ENCODE assay signal across 8 mouse cellular contexts in genomic region chr16:17509240-17509597, GRCm38 (mm10). TPM values are rescaled to one million over a fixed set of nuclear protein-coding genes. Genes with fewer than 3 reads are reported as not detected.
A peak's percentile ranks its signal among the peaks of the same experiment; 100 is the strongest.
DNase-seq lines count a peak whose midpoint lies in the region; ATAC-seq and TF ChIP-seq lines count a peak whose summit lies in the region.

No protein-coding gene starts in this region.

- no peak for ATAC-seq in lung, postnatal 0 days
- ATAC-seq in embryonic facial prominence, embryonic 14.5 days (ENCODE audit: low read depth), result no peak; the same call in 1 of the 2 replicates
- peak; percentile 1; the same call in 1 of the 2 replicates for ATAC-seq in intestine, postnatal 0 days

- H3K27ac ChIP-seq in lung, postnatal 0 days (ENCODE audit: low read length), result peak overlapping the region; percentile 76; the same call in 1 of the 2 replicates
- H3K27ac ChIP-seq in embryonic facial prominence, embryonic 14.5 days (replicated peaks; ENCODE audit: low read depth, low read length), result peak overlapping the region; percentile 94
- H3K27ac ChIP-seq in intestine, postnatal 0 days (ENCODE audit: low read depth, low read length), result peak overlapping the region; percentile 88
- peak overlapping the region; percentile 84; the same call in 1 of the 2 replicates for H3K27ac ChIP-seq in olfactory bulb, adult 2 months (ENCODE audit: insufficient read depth, low read depth, low read length)

- H3K9ac ChIP-seq in lung, postnatal 0 days (replicated peaks; ENCODE audit: low read depth), result peak overlapping the region; percentile 64
- H3K9ac ChIP-seq in embryonic facial prominence, embryonic 14.5 days (ENCODE audit: low read depth, low read length), result peak overlapping the region; percentile 74
- peak overlapping the region; percentile 62 for H3K9ac ChIP-seq in intestine, postnatal 0 days (ENCODE audit: low read depth, low read length)

- H3K4me3 ChIP-seq in lung, postnatal 0 days (ENCODE audit: low read depth, low read length), result peak overlapping the region; percentile 73
- H3K4me3 ChIP-seq in embryonic facial prominence, embryonic 14.5 days (ENCODE audit: low read depth, low read length), result peak overlapping the region; percentile 83
- peak overlapping the region; percentile 57 for H3K4me3 ChIP-seq in intestine, postnatal 0 days (ENCODE audit: low read depth, low read length)
- H3K4me3 ChIP-seq in olfactory bulb, adult 2 months (ENCODE audit: insufficient read depth, low read depth, low read length), result peak overlapping the region; percentile 83

- peaks cover 10% of the 10 kb centered on the region; the same call in 1 of the 2 replicates for H3K4me1 ChIP-seq in lung, postnatal 0 days (ENCODE audit: insufficient read depth, low read depth, low read length)
- H3K4me1 ChIP-seq in embryonic facial prominence, embryonic 14.5 days (ENCODE audit: control insufficient read depth, insufficient read depth, low read length), result peaks cover 10% of the 10 kb centered on the region
- H3K4me1 ChIP-seq in intestine, postnatal 0 days (replicated peaks; ENCODE audit: control insufficient read depth, insufficient read depth, low read length), result peaks cover 21% of the 10 kb centered on the region
- H3K4me1 ChIP-seq in olfactory bulb, adult 2 months (ENCODE audit: control insufficient read depth, insufficient read depth, low read length), result peaks cover 8% of the 10 kb centered on the region

- WGBS in lung, postnatal 0 days, result 6% methylated on average over 9 of the region's 9 CpGs
- WGBS in embryonic facial prominence, embryonic 14.5 days, result 13% methylated on average over 9 of the region's 9 CpGs
- WGBS in intestine, postnatal 0 days, result 4% methylated on average over 9 of the region's 9 CpGs
- WGBS in olfactory bulb, adult 2 months, result 2% methylated on average over 9 of the region's 9 CpGs

- no peak for TF ChIP-seq CTCF in lung, postnatal 0 days (IDR thresholded peaks at IDR 0.05)
- TF ChIP-seq CTCF in intestine, postnatal 0 days (IDR thresholded peaks at IDR 0.05; ENCODE audit: low read depth), result no peak
- TF ChIP-seq CTCF in olfactory bulb, adult 2 months (IDR thresholded peaks at IDR 0.05; ENCODE audit: insufficient read depth, low read depth, low read length), result no peak

- TF ChIP-seq EP300 in lung, postnatal 0 days (IDR thresholded peaks at IDR 0.05), result no peak

- peak overlapping the region; percentile 70 for H3K4me2 ChIP-seq in lung, postnatal 0 days (replicated peaks; ENCODE audit: low read depth, low read length)
- H3K4me2 ChIP-seq in embryonic facial prominence, embryonic 14.5 days (ENCODE audit: low read depth, low read length), result peak overlapping the region; percentile 87
- H3K4me2 ChIP-seq in intestine, postnatal 0 days (replicated peaks; ENCODE audit: low read depth), result peak overlapping the region; percentile 79

- no peaks in the 10 kb centered on the region for H3K9me3 ChIP-seq in lung, postnatal 0 days (ENCODE audit: low read length)
- H3K9me3 ChIP-seq in embryonic facial prominence, embryonic 14.5 days (ENCODE audit: control insufficient read depth, low read length), result no peaks in the 10 kb centered on the region
- no peaks in the 10 kb centered on the region for H3K9me3 ChIP-seq in intestine, postnatal 0 days (ENCODE audit: control insufficient read depth)

- H3K27me3 ChIP-seq in lung, postnatal 0 days (replicated peaks; ENCODE audit: insufficient read depth, low read length), result no peaks in the 10 kb centered on the region
- no peaks in the 10 kb centered on the region for H3K27me3 ChIP-seq in embryonic facial prominence, embryonic 14.5 days (replicated peaks; ENCODE audit: control insufficient read depth, insufficient read depth, low read length)
- H3K27me3 ChIP-seq in intestine, postnatal 0 days (replicated peaks; ENCODE audit: control insufficient read depth, insufficient read depth, low read length), result no peaks in the 10 kb centered on the region

- no peak for TF ChIP-seq POLR2A in olfactory bulb, adult 2 months (IDR thresholded peaks at IDR 0.05; ENCODE audit: insufficient read depth, low read depth, low read length)

- H3K36me3 ChIP-seq in lung, postnatal 0 days (ENCODE audit: insufficient read depth, low read length), result peaks cover 13% of the 10 kb centered on the region; the same call in 1 of the 2 replicates
- peaks cover 28% of the 10 kb centered on the region for H3K36me3 ChIP-seq in embryonic facial prominence, embryonic 14.5 days (ENCODE audit: control insufficient read depth, insufficient read depth, low read length)
- H3K36me3 ChIP-seq in intestine, postnatal 0 days (ENCODE audit: control insufficient read depth, insufficient read depth), result peaks cover 22% of the 10 kb centered on the region

- no peak for DNase-seq in lung, postnatal 0 days (ENCODE audit: low spot score)
- no peak for DNase-seq in lung, postnatal 25 days (ENCODE audit: low spot score)
- no peak for DNase-seq in embryonic facial prominence, embryonic 14.5 days (ENCODE audit: low spot score)
- no peak for DNase-seq in testis, postnatal 10 days (ENCODE audit: low spot score)
- DNase-seq in adrenal gland, adult 2 months, result no peak
- no peak for DNase-seq in Muller cell, postnatal 12 days (ENCODE audit: inconsistent ontology term)

RNA-seq across cellular contexts. Expression of gene Lztr1, which starts 0.7 kb away (rescaled TPM):
- 63.3 and 64.7 TPM in 2 replicates for polyA plus RNA-seq in lung, postnatal 0 days (2015; fragmentation: Nextera tagmentation; extraction: Ambion mirVana)
- polyA plus RNA-seq in embryonic facial prominence, embryonic 14.5 days (2014; fragmentation: Nextera tagmentation; extraction: Ambion mirVana), result 70.4 and 77.2 TPM in 2 replicates
- polyA plus RNA-seq in intestine, postnatal 0 days (2015; fragmentation: Nextera tagmentation; extraction: Ambion mirVana), result 129 and 137 TPM in 2 replicates
- polyA plus RNA-seq in olfactory bulb, adult 2 months (2012; ENCODE audit: insufficient read depth, insufficient read length, low replicate concordance, missing spikeins), result not detected in 2 replicates
- total RNA-seq in adrenal gland, adult 2 months (2021), result 10 to 100 TPM; 53.4 to 74.0 TPM
- 231 and 248 TPM in 2 replicates for polyA plus RNA-seq in adrenal gland, adult 2 months (2012; rRNA removed)

RNA-seq across cellular contexts. Expression of gene Aifm3, which starts 19.8 kb away (rescaled TPM):
- polyA plus RNA-seq in lung, postnatal 0 days (2015; fragmentation: Nextera tagmentation; extraction: Ambion mirVana), result 2.8 and 3.5 TPM in 2 replicates
- 2.4 and 4.9 TPM in 2 replicates for polyA plus RNA-seq in embryonic facial prominence, embryonic 14.5 days (2014; fragmentation: Nextera tagmentation; extraction: Ambion mirVana)
- polyA plus RNA-seq in intestine, postnatal 0 days (2015; fragmentation: Nextera tagmentation; extraction: Ambion mirVana), result 7.2 and 8.6 TPM in 2 replicates
- not detected in 2 replicates for polyA plus RNA-seq in olfactory bulb, adult 2 months (2012; ENCODE audit: insufficient read depth, insufficient read length, low replicate concordance, missing spikeins)
- total RNA-seq in adrenal gland, adult 2 months (2021), result 1 to 10 TPM; 6.1 to 9.0 TPM
- polyA plus RNA-seq in adrenal gland, adult 2 months (2012; rRNA removed), result 10.2 and 13.8 TPM in 2 replicates

RNA-seq across cellular contexts. Expression of gene Thap7, which starts 21.7 kb away (rescaled TPM):
- 49.5 and 53.4 TPM in 2 replicates for polyA plus RNA-seq in lung, postnatal 0 days (2015; fragmentation: Nextera tagmentation; extraction: Ambion mirVana)
- 50.9 and 54.9 TPM in 2 replicates for polyA plus RNA-seq in embryonic facial prominence, embryonic 14.5 days (2014; fragmentation: Nextera tagmentation; extraction: Ambion mirVana)
- 65.1 and 67.4 TPM in 2 replicates for polyA plus RNA-seq in intestine, postnatal 0 days (2015; fragmentation: Nextera tagmentation; extraction: Ambion mirVana)
- polyA plus RNA-seq in olfactory bulb, adult 2 months (2012; ENCODE audit: insufficient read depth, insufficient read length, low replicate concordance, missing spikeins), result not detected in 2 replicates
- total RNA-seq in adrenal gland, adult 2 months (2021), result 10 to 100 TPM; 37.7 to 41.9 TPM
- polyA plus RNA-seq in adrenal gland, adult 2 months (2012; rRNA removed), result 137 and 144 TPM in 2 replicates

RNA-seq across cellular contexts. Expression of gene Lrrc74b, which starts 51.8 kb away (rescaled TPM):
- polyA plus RNA-seq in lung, postnatal 0 days (2015; fragmentation: Nextera tagmentation; extraction: Ambion mirVana), result 5.3 and 7.7 TPM in 2 replicates
- polyA plus RNA-seq in embryonic facial prominence, embryonic 14.5 days (2014; fragmentation: Nextera tagmentation; extraction: Ambion mirVana), result 0.69 and 1.8 TPM in 2 replicates
- polyA plus RNA-seq in intestine, postnatal 0 days (2015; fragmentation: Nextera tagmentation; extraction: Ambion mirVana), result 0.44 and 0.80 TPM in 2 replicates
- not detected in 2 replicates for polyA plus RNA-seq in olfactory bulb, adult 2 months (2012; ENCODE audit: insufficient read depth, insufficient read length, low replicate concordance, missing spikeins)
- not detected for total RNA-seq in adrenal gland, adult 2 months (2021)
- polyA plus RNA-seq in adrenal gland, adult 2 months (2012; rRNA removed), result not detected in 2 replicates

RNA-seq across cellular contexts. Expression of gene P2rx6, which starts 52.5 kb away (rescaled TPM):
- polyA plus RNA-seq in lung, postnatal 0 days (2015; fragmentation: Nextera tagmentation; extraction: Ambion mirVana), result 3.3 and 3.6 TPM in 2 replicates
- 0.84 and 1.5 TPM in 2 replicates for polyA plus RNA-seq in embryonic facial prominence, embryonic 14.5 days (2014; fragmentation: Nextera tagmentation; extraction: Ambion mirVana)
- 0.73 and 1.1 TPM in 2 replicates for polyA plus RNA-seq in intestine, postnatal 0 days (2015; fragmentation: Nextera tagmentation; extraction: Ambion mirVana)
- not detected in 2 replicates for polyA plus RNA-seq in olfactory bulb, adult 2 months (2012; ENCODE audit: insufficient read depth, insufficient read length, low replicate concordance, missing spikeins)
- 1 to 10 TPM; 1.1 to 1.3 TPM for total RNA-seq in adrenal gland, adult 2 months (2021)
- 2.0 and 2.6 TPM in 2 replicates for polyA plus RNA-seq in adrenal gland, adult 2 months (2012; rRNA removed)
